Mouse (Mus musculus) left cerebral cortex, adult 11 months (tissue): Measurements from ENCODE around the gene Gpx8.
"Not testable (repeated sequence)": the region's sequence is repeated elsewhere in the genome, so short reads cannot be mapped to it uniquely, and the experiment has no call there.

ENCODE experiments used
- DNase-seq: peaks from one replicate; pipeline ENCODE4 v3.0.0; 2022; ENCODE audit warnings: low spot score

The Gpx8 gene

GRCm38 (mm10) chr13:113023274-113024143, 22.7 kb downstream of the Gpx8 start:
- no peak for DNase-seq

- no peak for DNase-seq
These were observed 23.7 kb downstream of the Gpx8 start for GRCm38 (mm10) chr13:113022467-113022866.

GRCm38 (mm10) chr13:113021521-113021920, 24.7 kb downstream of the Gpx8 start:
- no peak for DNase-seq

- not testable (repeated sequence) for DNase-seq
These were observed 32.8 kb downstream of the Gpx8 start for GRCm38 (mm10) chr13:113013174-113013953.

GRCm38 (mm10) chr13:113012683-113013082, 33.5 kb downstream of the Gpx8 start:
- DNase-seq: no peak

- DNase-seq: no peak
These were observed 45.5 kb downstream of the Gpx8 start for GRCm38 (mm10) chr13:113000576-113001318.

- no peak for DNase-seq
These were observed 46.1 kb downstream of the Gpx8 start for GRCm38 (mm10) chr13:113000090-113000489.

- peak; percentile 44 for DNase-seq
These were observed 47.6 kb downstream of the Gpx8 start for GRCm38 (mm10) chr13:112998427-112999201.

- DNase-seq: no peak
These were observed 48.8 kb downstream of the Gpx8 start for GRCm38 (mm10) chr13:112997369-112997768.

- no peak for DNase-seq
These were observed 49.8 kb downstream of the Gpx8 start for GRCm38 (mm10) chr13:112996407-112996806.

- DNase-seq: no peak
These were observed 52.0 kb downstream of the Gpx8 start for GRCm38 (mm10) chr13:112994191-112994590.

GRCm38 (mm10) chr13:112993531-112994152, 52.6 kb downstream of the Gpx8 start, which contains the start of gene Mcidas:
Mcidas (plus strand) TSS chr13:112993845.
- no peak for DNase-seq
